Mouse (Mus musculus) heart, embryonic 10.5 days (tissue): ENCODE measurements around the gene Mprip. TPM values are rescaled to one million over a fixed set of nuclear protein-coding genes. Genes with fewer than 3 reads are reported as not detected.
"Not testable (repeated sequence)": the region's sequence is repeated elsewhere in the genome, so short reads cannot be mapped to it uniquely, and the experiment has no call there.

Source experiments
- DNase-seq: peaks from one replicate; pipeline ENCODE4 v3.0.0-alpha.2; 2017; ENCODE audit warnings: low spot score
- H3K27ac ChIP-seq: fragments of 300-500 bp; sonication (generic); 2 replicates; pipeline ENCODE4 v1.5.1; 2016; ENCODE audit warnings: mild to moderate bottlenecking
- H3K27me3 ChIP-seq: fragments of 300-500 bp; sonication (generic); 2 replicates; pipeline ENCODE4 v1.6.1; 2016; ENCODE audit warnings: mild to moderate bottlenecking; ENCODE audit not compliant: poor library complexity, insufficient read depth, severe bottlenecking
- H3K36me3 ChIP-seq: fragments of 300-500 bp; sonication (generic); 2 replicates; pipeline ENCODE4 v1.6.1; 2016; ENCODE audit warnings: mild to moderate bottlenecking, moderate library complexity
- H3K4me1 ChIP-seq: fragments of 300-500 bp; sonication (generic); 2 replicates; pipeline ENCODE4 v1.6.1; 2016; ENCODE audit warnings: mild to moderate bottlenecking
- H3K4me3 ChIP-seq: fragments of 300-500 bp; sonication (generic); 2 replicates; pipeline ENCODE4 v1.5.1; 2016; ENCODE audit warnings: mild to moderate bottlenecking, moderate library complexity
- H3K9me3 ChIP-seq: fragments of 300-500 bp; sonication (generic); 2 replicates; pipeline ENCODE4 v1.6.1; 2016; ENCODE audit warnings: mild to moderate bottlenecking, moderate library complexity
- WGBS: fragments of 180-500 bp; shearing (Covaris S2); methylation state at CpG from one replicate; pipeline ENCODE4 v1.1.7; 2016; 5-methylcytosine and 5-hydroxymethylcytosine counted together
- polyA plus RNA-seq: library from polyadenylated mRNA; unstranded; fragments of >200 nt; fragmentation: Nextera tagmentation; extraction: Ambion mirVana; gene quantifications from 2 replicates; pipeline ENCODE4 v1.2.1, GENCODE M21; 2016

The Mprip gene
- polyA plus RNA-seq, 1 experiment from 2014 or later: 36.6 TPM

GRCm38 (mm10) chr11:59697572-59697971 lies 36.5 kb downstream of the Mprip start:
- no peak overlapping the region for H3K4me3 ChIP-seq
- 90% methylated on average over 1 of the region's 1 CpGs for WGBS
- peaks cover 57% of the 10 kb centered on the region for H3K36me3 ChIP-seq
- H3K9me3 ChIP-seq: no peaks in the 10 kb centered on the region
- no peak overlapping the region for H3K27ac ChIP-seq
- H3K27me3 ChIP-seq: no peaks in the 10 kb centered on the region
- H3K4me1 ChIP-seq: peaks cover 13% of the 10 kb centered on the region
- no peak for DNase-seq

- DNase-seq: no peak
Observed at GRCm38 (mm10) chr11:59700787-59701186, 39.7 kb downstream of the Mprip start.

GRCm38 (mm10) chr11:59705113-59705512 lies 44.0 kb downstream of the Mprip start:
- peaks cover 21% of the 10 kb centered on the region for H3K36me3 ChIP-seq
- WGBS: 91% methylated on average over 2 of the region's 2 CpGs
- H3K27me3 ChIP-seq: no peaks in the 10 kb centered on the region
- H3K4me1 ChIP-seq: peaks cover 59% of the 10 kb centered on the region
- H3K9me3 ChIP-seq: no peaks in the 10 kb centered on the region
- peak overlapping the region; percentile 42; the same call in 1 of the 2 replicates for H3K27ac ChIP-seq
- no peak overlapping the region for H3K4me3 ChIP-seq
- no peak for DNase-seq

More at GRCm38 (mm10) chr11:59700787-59701186, 39.7 kb downstream of the Mprip start:
- Histone ChIP-seq H3K4me1 (peaks cover 24% of the 10 kb centered on the region), H3K4me3 (no peak overlapping the region), H3K27me3 (no peaks in the 10 kb centered on the region), H3K27ac (no peak overlapping the region), H3K36me3 (peaks cover 59% of the 10 kb centered on the region), H3K9me3 (no peaks in the 10 kb centered on the region)
- WGBS: 98% methylated on average over 1 of the region's 1 CpGs

- peaks cover 59% of the 10 kb centered on the region for H3K4me1 ChIP-seq
- WGBS: 51% methylated on average over 2 of the region's 2 CpGs
- peak overlapping the region; percentile 89 for H3K27ac ChIP-seq
- no peak for DNase-seq
- no peaks in the 10 kb centered on the region for H3K27me3 ChIP-seq
- H3K9me3 ChIP-seq: no peaks in the 10 kb centered on the region
- H3K36me3 ChIP-seq: 0 out of 2 replicates have a peak, but pooled peaks cover 3% of the 10 kb centered on the region
- peak overlapping the region; percentile 38 for H3K4me3 ChIP-seq
Observed at GRCm38 (mm10) chr11:59707481-59707880, 46.4 kb downstream of the Mprip start.

- no peaks in the 10 kb centered on the region for H3K9me3 ChIP-seq
- H3K27ac ChIP-seq: peak overlapping the region; percentile 89
- H3K36me3 ChIP-seq: no peaks in the 10 kb centered on the region
- 20% methylated on average over 11 of the region's 11 CpGs for WGBS
- H3K4me3 ChIP-seq: peak overlapping the region; percentile 38
- DNase-seq: peak; percentile 83
- H3K4me1 ChIP-seq: peaks cover 59% of the 10 kb centered on the region
- H3K27me3 ChIP-seq: no peaks in the 10 kb centered on the region
Observed at GRCm38 (mm10) chr11:59707931-59708611, 47.0 kb downstream of the Mprip start.

- WGBS: 50% methylated on average over 3 of the region's 3 CpGs
- no peak overlapping the region for H3K27ac ChIP-seq
Observed at GRCm38 (mm10) chr11:59715424-59715840, 54.3 kb downstream of the Mprip start.

GRCm38 (mm10) chr11:59717801-59718291 lies 56.7 kb downstream of the Mprip start:
- H3K4me1 ChIP-seq: peaks cover 54% of the 10 kb centered on the region
- H3K9me3 ChIP-seq: no peaks in the 10 kb centered on the region
- H3K27me3 ChIP-seq: no peaks in the 10 kb centered on the region
- DNase-seq: no peak
- no peak overlapping the region for H3K4me3 ChIP-seq
- 46% methylated on average over 4 of the region's 4 CpGs for WGBS
- H3K36me3 ChIP-seq: peaks cover 4% of the 10 kb centered on the region; the same call in 1 of the 2 replicates
- H3K27ac ChIP-seq: no peak overlapping the region

More at GRCm38 (mm10) chr11:59715424-59715840, 54.3 kb downstream of the Mprip start:
- Histone ChIP-seq H3K4me1 (peaks cover 38% of the 10 kb centered on the region), H3K27me3 (no peaks in the 10 kb centered on the region), H3K4me3 (no peak overlapping the region), H3K9me3 (no peaks in the 10 kb centered on the region), H3K36me3 (peaks cover 4% of the 10 kb centered on the region; the same call in 1 of the 2 replicates)
- DNase-seq: no peak

- Histone ChIP-seq H3K27me3 (no peaks in the 10 kb centered on the region), H3K4me1 (peaks cover 48% of the 10 kb centered on the region), H3K9me3 (no peaks in the 10 kb centered on the region), H3K36me3 (peaks cover 4% of the 10 kb centered on the region; the same call in 1 of the 2 replicates), H3K27ac (no peak overlapping the region), H3K4me3 (no peak overlapping the region)
- WGBS: 83% methylated on average over 5 of the region's 5 CpGs
- DNase-seq: no peak
Observed at GRCm38 (mm10) chr11:59719185-59719584, 58.1 kb downstream of the Mprip start.

- no peaks in the 10 kb centered on the region for H3K27me3 ChIP-seq
- no peak overlapping the region for H3K27ac ChIP-seq
- no peak overlapping the region for H3K4me3 ChIP-seq
- H3K36me3 ChIP-seq: peaks cover 4% of the 10 kb centered on the region; the same call in 1 of the 2 replicates
- no peaks in the 10 kb centered on the region for H3K9me3 ChIP-seq
- 62% methylated on average over 2 of the region's 2 CpGs for WGBS
- DNase-seq: no peak
- H3K4me1 ChIP-seq: peaks cover 33% of the 10 kb centered on the region; the same call in 1 of the 2 replicates
Observed at GRCm38 (mm10) chr11:59721385-59721784, 60.3 kb downstream of the Mprip start.

GRCm38 (mm10) chr11:59727204-59727603 lies 66.1 kb downstream of the Mprip start:
- WGBS: 77% methylated on average over 3 of the region's 3 CpGs
- Histone ChIP-seq H3K27me3 (no peaks in the 10 kb centered on the region), H3K36me3 (peaks cover 45% of the 10 kb centered on the region), H3K4me3 (no peak overlapping the region), H3K4me1 (peaks cover 11% of the 10 kb centered on the region; the same call in 1 of the 2 replicates), H3K27ac (no peak overlapping the region), H3K9me3 (no peaks in the 10 kb centered on the region)
- no peak for DNase-seq

- Histone ChIP-seq H3K27ac (no peak overlapping the region), H3K36me3 (peaks cover 79% of the 10 kb centered on the region), H3K9me3 (no peaks in the 10 kb centered on the region), H3K27me3 (no peaks in the 10 kb centered on the region), H3K4me3 (no peak overlapping the region), H3K4me1 (0 out of 2 replicates have a peak, but pooled peaks cover 11% of the 10 kb centered on the region)
- 79% methylated on average over 3 of the region's 3 CpGs for WGBS
- no peak for DNase-seq
Observed at GRCm38 (mm10) chr11:59731821-59732220, 70.7 kb downstream of the Mprip start.

- Histone ChIP-seq H3K27me3 (no peaks in the 10 kb centered on the region), H3K4me1 (0 out of 2 replicates have a peak, but pooled peaks cover 11% of the 10 kb centered on the region), H3K27ac (no peak overlapping the region), H3K9me3 (no peaks in the 10 kb centered on the region), H3K36me3 (peaks cover 83% of the 10 kb centered on the region), H3K4me3 (no peak overlapping the region)
- 59% methylated on average over 1 of the region's 1 CpGs for WGBS
- DNase-seq: no peak
Observed at GRCm38 (mm10) chr11:59732407-59733066, 71.4 kb downstream of the Mprip start.

GRCm38 (mm10) chr11:59733600-59733999 lies 72.5 kb downstream of the Mprip start:
- Histone ChIP-seq H3K36me3 (peaks cover 83% of the 10 kb centered on the region), H3K4me1 (0 out of 2 replicates have a peak, but pooled peaks cover 11% of the 10 kb centered on the region)
- not testable (repeated sequence) for H3K27me3 ChIP-seq, DNase-seq, H3K9me3 ChIP-seq, H3K4me3 ChIP-seq, H3K27ac ChIP-seq
- WGBS: 78% methylated on average over 5 of the region's 5 CpGs
